Mouse (Mus musculus) heart, postnatal 10 days (tissue): ENCODE results near the gene Olfr1396. TPM values are rescaled to one million over a fixed set of nuclear protein-coding genes. Genes with fewer than 3 reads are reported as not detected.

Source experiments
- DNase-seq, 2 experiments: peaks; one replicate each; pipeline ENCODE4 v3.0.0; 2021
- intact Hi-C: fragments of 180-260 bp; cut with DNase I; formaldehyde crosslinking; loops from one replicate; pipeline ENCODE4 v1.15.1; 2025
- total RNA-seq, 2 experiments: library from RNA; stranded (reverse); gene quantifications; 2 replicates each; pipeline ENCODE4 v1.2.3; 2021

Gene Olfr1396
- 1 to 10 TPM; 1.1 to 1.5 TPM for total RNA-seq

- intact Hi-C loops = no loop called here
- DNase-seq = no peak
These were observed at the start of gene Olfr1396 for GRCm38 (mm10) chr11:49114774-49115173. Gene Olfr1396, minus strand, starts transcription at chr11:49114874.

- intact Hi-C loops = no loop called here
These were observed 42.4 kb upstream of the Olfr1396 start for GRCm38 (mm10) chr11:49156821-49157814.

GRCm38 (mm10) chr11:49154077-49154476 lies 39.4 kb upstream of the Olfr1396 start, which contains the start of gene Olfr1394:
Gene Olfr1394, plus strand, starts transcription at chr11:49154377.
- DNase-seq = no peak
- intact Hi-C loops = no loop called here

More at GRCm38 (mm10) chr11:49156821-49157814, 42.4 kb upstream of the Olfr1396 start:
- DNase-seq = no peak

- intact Hi-C loops = no loop called here
- no peak for DNase-seq
These were observed 27.3 kb upstream of the Olfr1396 start, which contains the start of gene Olfr1395 for GRCm38 (mm10) chr11:49141974-49142373. Gene Olfr1395, plus strand, starts transcription at chr11:49142274.

GRCm38 (mm10) chr11:49124169-49124568 lies 9.5 kb upstream of the Olfr1396 start:
- DNase-seq = no peak
- intact Hi-C loops = no loop called here

- no peak for DNase-seq
- intact Hi-C loops = no loop called here
These were observed 5.0 kb upstream of the Olfr1396 start for GRCm38 (mm10) chr11:49119635-49120034.

- no peak for DNase-seq
- intact Hi-C loops = no loop called here
These were observed 516 bp downstream of the Olfr1396 start for GRCm38 (mm10) chr11:49114158-49114557.

GRCm38 (mm10) chr11:49112624-49113219 lies 2.0 kb downstream of the Olfr1396 start:
- DNase-seq = no peak
- intact Hi-C loops = loop anchor here (2.0 kb wide), 1 partner anchor 74 kb away; the partner anchor contains the start of gene Btnl9

GRCm38 (mm10) chr11:49111000-49111399 lies 3.7 kb downstream of the Olfr1396 start:
- no peak for DNase-seq
- intact Hi-C loops = no loop called here

- intact Hi-C loops = loop anchor here (5.0 kb wide), 1 partner anchor 143 kb away; no protein-coding TSS in a partner anchor
- DNase-seq = peak in 1 of 2 experiments; percentile 41
These were observed 5.8 kb downstream of the Olfr1396 start for GRCm38 (mm10) chr11:49108833-49109232.

- DNase-seq = no peak
- intact Hi-C loops = loop anchor here (5.0 kb wide), 1 partner anchor 144 kb away; no protein-coding TSS in a partner anchor
These were observed 6.8 kb downstream of the Olfr1396 start for GRCm38 (mm10) chr11:49107650-49108537.

GRCm38 (mm10) chr11:49105752-49106151 lies 8.9 kb downstream of the Olfr1396 start:
- no peak for DNase-seq
- intact Hi-C loops = loop anchor here (5.0 kb wide), 1 partner anchor 147 kb away; no protein-coding TSS in a partner anchor

- peak; percentile 86 to 94 for DNase-seq
- intact Hi-C loops = loop anchor here (1.0 to 2.0 kb wide), 3 partner anchors 168 to 312 kb away; no protein-coding TSS in a partner anchor
These were observed 11.5 kb downstream of the Olfr1396 start for GRCm38 (mm10) chr11:49103047-49103693.

- intact Hi-C loops = no loop called here
- DNase-seq = no peak
These were observed 13.2 kb downstream of the Olfr1396 start for GRCm38 (mm10) chr11:49101500-49101899.

GRCm38 (mm10) chr11:49100409-49100808 lies 14.3 kb downstream of the Olfr1396 start:
- DNase-seq = no peak
- intact Hi-C loops = no loop called here

- no peak for DNase-seq
These were observed 19.3 kb downstream of the Olfr1396 start for GRCm38 (mm10) chr11:49095367-49095766.

GRCm38 (mm10) chr11:49093861-49094660 lies 20.6 kb downstream of the Olfr1396 start:
- intact Hi-C loops = no loop called here
- no peak for DNase-seq

More at GRCm38 (mm10) chr11:49095367-49095766, 19.3 kb downstream of the Olfr1396 start:
- intact Hi-C loops = no loop called here

GRCm38 (mm10) chr11:49092786-49093185 lies 21.9 kb downstream of the Olfr1396 start:
- DNase-seq = no peak
- intact Hi-C loops = no loop called here
